Mouse (Mus musculus): ENCODE measurements around the gene Kcnh7. TPM values are rescaled to one million over a fixed set of nuclear protein-coding genes. Genes with fewer than 3 reads are reported as not detected.

Gene Kcnh7
- total RNA-seq, 2 experiments from 2014 or later: 34.1 to 36.8 TPM

DNA sequence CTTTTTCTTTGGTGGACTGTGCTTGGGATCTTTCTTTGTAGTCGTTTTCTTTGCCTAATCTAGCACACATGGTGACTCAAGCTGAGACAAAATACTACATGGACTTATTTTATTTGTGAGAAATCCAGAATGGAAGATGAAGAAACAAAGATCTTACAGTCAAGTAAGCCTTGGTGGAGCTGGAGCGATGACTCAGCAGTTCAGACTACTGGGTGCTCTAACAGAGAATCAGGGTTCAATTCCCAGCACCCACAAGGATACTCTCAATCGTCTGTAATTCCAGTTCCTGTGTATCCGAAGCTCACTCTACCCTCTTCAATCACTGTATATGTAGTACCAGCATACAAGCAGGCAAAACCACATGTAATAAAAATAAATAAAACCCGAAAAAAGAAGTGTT lies 513.8 kb downstream of the Kcnh7 start:
- DNase-seq (ENCODE audit: low spot score in 2 of 2): no peak
- TF ChIP-seq CTCF (conservative IDR thresholded peaks at IDR 0.05): no peak
- Histone ChIP-seq H3K4me3 (no peak overlapping the region), H3K27ac (no peak overlapping the region)

DNA sequence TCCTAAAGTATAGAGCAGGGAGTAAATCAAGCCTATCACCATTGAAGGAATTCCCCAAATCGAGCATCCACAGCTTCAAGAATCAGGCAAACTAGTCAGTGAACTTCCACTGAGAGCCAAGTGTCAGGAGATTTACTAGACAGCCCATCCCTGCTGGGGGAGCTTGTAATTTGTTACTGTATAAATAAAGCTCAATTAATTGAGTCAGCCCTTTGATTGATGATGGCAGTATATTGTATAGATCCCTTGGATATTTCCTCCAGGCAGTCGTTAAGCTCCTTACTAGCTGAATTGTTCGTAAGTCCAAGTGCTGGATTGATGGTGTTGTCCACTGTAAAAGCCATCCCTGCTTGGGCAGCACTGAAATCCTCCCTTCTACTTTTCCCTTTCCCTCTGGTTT lies 514.2 kb downstream of the Kcnh7 start:
- no peak overlapping the region for H3K4me3 ChIP-seq
- no peak overlapping the region for H3K27ac ChIP-seq
- DNase-seq (ENCODE audit: low spot score in 2 of 2): no peak
- no peak for TF ChIP-seq CTCF (conservative IDR thresholded peaks at IDR 0.05)

DNA sequence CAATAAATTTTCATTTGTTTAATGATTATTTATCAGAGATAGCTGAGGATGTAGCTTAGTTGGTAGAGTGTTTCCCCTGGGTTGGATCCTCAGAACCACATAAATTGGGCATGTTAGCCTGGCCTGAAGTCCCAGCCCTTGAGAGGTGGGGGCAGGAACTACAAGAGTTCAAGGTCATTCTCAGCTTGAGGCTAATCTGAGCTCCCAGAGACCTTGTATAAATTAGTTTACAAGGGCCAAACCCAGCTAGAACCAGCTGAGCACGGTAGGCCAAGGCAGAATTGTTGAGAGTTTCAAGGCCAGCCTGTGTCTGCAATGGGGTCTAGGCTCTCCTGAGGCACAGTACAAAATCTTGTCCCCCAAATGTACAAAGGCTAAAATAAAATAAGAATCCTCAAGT lies 518.6 kb downstream of the Kcnh7 start:
- no peak overlapping the region for H3K4me3 ChIP-seq
- DNase-seq (ENCODE audit: low spot score in 2 of 2): no peak
- H3K27ac ChIP-seq: no peak overlapping the region
- TF ChIP-seq CTCF (conservative IDR thresholded peaks at IDR 0.05): no peak

DNA sequence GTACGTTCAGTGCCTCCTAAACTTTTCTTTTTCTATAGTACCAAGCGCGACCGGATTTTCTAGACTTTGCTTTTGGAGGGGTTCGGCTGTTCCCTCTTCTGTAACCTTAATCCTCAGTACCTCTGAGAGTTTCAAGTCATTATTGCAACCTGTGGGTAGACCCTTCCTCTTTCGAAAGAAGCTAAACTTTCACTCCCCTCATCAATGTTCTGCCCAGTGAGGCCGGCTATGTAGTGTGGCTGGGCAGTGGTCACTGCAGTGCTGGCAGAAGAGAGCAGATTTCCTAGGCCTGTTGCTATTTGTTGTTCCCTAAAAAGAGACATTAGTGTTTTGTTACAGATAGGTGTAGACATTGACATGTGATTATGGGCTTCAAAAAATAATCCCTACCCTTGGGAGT lies 519.2 kb downstream of the Kcnh7 start:
- Histone ChIP-seq H3K4me3 (peak overlapping the region; percentile 66), H3K27ac (no peak overlapping the region)
- TF ChIP-seq CTCF (conservative IDR thresholded peaks at IDR 0.05): no peak
- DNase-seq (ENCODE audit: low spot score in 2 of 2): no peak

DNA sequence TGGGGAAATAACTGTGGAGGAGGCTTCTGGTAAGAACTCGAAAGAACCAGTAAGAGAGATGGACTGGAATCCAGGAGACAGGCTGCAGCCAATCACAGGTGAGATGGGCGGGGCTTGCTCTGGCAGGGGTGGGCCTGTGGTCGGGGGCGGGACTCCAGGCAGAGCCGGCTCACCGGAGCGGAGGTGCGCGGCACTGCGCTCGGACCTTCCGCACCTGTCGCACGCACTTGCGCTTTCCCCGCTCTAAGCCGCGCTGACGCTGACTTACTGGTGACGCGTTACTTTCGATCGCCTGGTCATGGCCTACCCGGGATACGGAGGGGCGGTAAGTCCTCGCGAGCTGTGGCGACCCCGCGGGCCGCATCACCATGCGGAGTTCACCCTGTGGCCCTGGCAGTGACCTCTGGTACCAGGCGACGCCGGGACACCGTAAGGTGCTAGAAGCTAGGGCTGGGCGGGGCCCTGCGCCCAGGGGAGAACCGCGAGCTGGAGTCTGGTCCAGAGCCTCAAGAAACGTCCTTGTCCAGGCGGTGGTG lies 519.9 kb downstream of the Kcnh7 start, which contains the start of gene Gca:
Gene Gca, plus strand, starts transcription at position 151 of the 536 bp plus-strand sequence.
- Histone ChIP-seq H3K4me3 (peak within 1 kb of the TSS; percentile 66), H3K27ac (peak within 1 kb of the TSS; percentile 78)
- TF ChIP-seq CTCF (conservative IDR thresholded peaks at IDR 0.05): no peak
- peak; percentile 77 to 82 for DNase-seq (ENCODE audit: low spot score in 2 of 2)

DNA sequence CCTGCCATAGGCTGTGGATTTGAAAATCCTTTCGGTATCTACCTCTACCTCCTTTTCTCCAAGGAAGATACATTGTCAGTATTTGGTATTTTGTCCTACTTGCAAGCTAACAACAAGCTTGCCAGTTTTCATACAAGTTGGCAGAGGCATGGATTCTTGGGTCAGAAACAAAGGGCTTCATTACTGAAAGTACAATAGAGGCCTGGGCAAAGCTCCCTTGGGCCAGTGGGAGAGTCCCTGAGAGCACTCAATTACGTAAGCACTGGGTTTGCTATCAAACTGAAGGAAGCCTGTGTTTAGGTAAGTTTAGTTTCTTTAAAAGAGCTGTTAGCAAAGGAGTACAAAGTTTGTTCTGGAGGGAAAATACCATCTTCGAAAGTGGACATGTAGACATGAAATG lies 521.5 kb downstream of the Kcnh7 start:
- TF ChIP-seq CTCF (conservative IDR thresholded peaks at IDR 0.05): no peak
- peak in 1 of 2 experiments; percentile 39 for DNase-seq (ENCODE audit: low spot score in 2 of 2)
- Histone ChIP-seq H3K4me3 (no peak overlapping the region), H3K27ac (peak overlapping the region; percentile 14; the same call in 1 of the 2 replicates)

DNA sequence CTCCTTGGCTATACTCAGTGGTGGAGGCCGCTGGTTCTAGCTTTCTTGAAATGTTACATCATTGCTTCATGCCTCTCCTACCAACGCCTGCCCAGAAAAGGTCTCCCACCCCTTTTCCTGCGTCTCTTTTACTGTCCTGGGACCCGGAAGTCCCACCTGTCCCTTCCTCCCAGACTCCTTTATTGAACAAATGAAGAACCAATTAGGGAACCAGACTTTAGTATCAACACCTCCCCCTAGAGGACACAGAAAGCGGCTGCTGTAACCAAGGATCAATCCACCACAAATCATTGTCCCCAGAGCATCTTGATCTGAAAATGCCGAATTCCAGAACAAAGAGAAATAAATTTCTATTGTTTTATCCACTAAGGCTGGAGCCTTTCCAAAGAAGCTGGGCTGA lies 523.5 kb downstream of the Kcnh7 start:
- peak; percentile 65 for TF ChIP-seq CTCF (conservative IDR thresholded peaks at IDR 0.05)
- DNase-seq (ENCODE audit: low spot score in 2 of 2): no peak
- Histone ChIP-seq H3K27ac (no peak overlapping the region), H3K4me3 (no peak overlapping the region)

DNA sequence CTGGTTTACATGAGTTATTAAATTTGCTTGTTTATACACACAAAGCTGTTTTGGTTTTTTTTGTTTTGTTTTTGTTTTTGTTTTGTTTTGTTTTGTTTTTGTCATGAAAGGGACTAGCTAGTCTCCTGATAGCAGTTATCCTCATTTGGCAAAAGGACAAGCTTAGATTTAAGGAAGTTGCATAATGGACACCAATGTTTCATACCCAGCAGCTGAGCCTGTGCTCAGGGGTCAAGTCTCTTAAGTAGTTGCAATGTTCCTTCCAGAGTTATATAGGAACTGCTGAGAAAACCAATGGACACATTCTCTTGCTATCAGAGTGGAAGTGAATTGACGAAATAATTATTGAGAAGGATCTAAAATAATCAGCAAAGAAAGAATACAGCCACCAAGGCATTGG lies 528.0 kb downstream of the Kcnh7 start:
- TF ChIP-seq CTCF (conservative IDR thresholded peaks at IDR 0.05): no peak
- no peak overlapping the region for H3K4me3 ChIP-seq
- no peak for DNase-seq (ENCODE audit: low spot score in 2 of 2)
- H3K27ac ChIP-seq: no peak overlapping the region

DNA sequence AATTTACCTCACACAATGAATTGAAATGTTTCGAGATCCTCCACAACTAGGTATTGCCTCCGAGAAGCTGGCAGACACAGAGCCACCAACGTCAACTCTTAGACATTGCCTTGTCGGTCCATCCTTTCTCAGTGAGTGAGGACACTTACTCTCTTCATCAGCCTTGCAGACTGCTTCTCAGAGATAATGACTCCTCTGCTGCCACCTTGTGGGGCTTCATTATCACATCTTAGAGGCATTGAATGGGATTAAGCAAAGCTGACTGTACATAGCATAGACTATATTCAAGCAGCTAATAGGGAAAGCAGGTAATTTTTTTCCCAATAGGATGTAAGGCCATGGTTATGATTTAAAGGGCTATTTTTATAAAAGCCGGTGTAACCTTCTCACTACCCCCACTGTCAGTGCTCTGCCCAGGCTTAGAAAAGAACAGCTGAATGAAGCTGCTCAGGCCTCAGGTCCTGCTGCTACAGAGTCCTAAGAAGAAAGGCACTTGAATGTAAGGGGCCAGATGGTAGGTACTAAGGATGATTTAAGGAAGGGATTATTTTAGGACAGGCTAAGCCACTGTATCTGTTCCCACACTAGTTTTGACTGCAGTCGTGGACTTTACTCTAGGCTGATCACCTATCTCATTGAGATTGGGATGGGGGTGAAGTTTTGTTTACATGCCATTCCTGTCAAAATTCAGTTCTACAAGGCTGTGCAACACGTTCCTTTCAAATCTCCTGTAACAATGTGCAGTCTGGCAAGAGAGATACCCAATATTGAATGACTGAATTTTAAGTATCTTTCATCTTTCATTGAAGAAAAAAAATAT lies 529.4 kb downstream of the Kcnh7 start:
- peak; percentile 85 for TF ChIP-seq CTCF (conservative IDR thresholded peaks at IDR 0.05)
- no peak overlapping the region for H3K4me3 ChIP-seq
- no peak overlapping the region for H3K27ac ChIP-seq
- peak; percentile 66 to 75 for DNase-seq (ENCODE audit: low spot score in 2 of 2)

DNA sequence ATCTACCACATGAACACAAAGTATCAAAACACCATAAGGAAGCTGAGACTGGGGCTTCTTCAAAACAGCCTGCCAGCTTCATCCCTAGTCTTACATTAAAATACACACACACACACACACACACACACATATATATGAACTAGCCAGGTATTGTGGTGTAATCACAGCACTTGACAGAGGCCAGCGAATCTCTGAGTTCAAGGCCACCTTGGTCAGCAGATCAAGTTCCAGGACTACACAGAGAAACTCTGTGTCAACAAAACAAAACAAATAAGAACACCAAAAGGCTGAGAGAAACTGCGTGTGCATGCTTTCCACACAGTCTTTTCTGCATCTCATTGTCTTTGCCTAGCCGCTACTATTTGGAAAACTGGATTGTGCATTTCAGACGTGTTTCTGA lies 531.6 kb downstream of the Kcnh7 start:
- no peak for DNase-seq (ENCODE audit: low spot score in 2 of 2)
- TF ChIP-seq CTCF (conservative IDR thresholded peaks at IDR 0.05): no peak
- H3K4me3 ChIP-seq: no peak overlapping the region
- no peak overlapping the region for H3K27ac ChIP-seq

DNA sequence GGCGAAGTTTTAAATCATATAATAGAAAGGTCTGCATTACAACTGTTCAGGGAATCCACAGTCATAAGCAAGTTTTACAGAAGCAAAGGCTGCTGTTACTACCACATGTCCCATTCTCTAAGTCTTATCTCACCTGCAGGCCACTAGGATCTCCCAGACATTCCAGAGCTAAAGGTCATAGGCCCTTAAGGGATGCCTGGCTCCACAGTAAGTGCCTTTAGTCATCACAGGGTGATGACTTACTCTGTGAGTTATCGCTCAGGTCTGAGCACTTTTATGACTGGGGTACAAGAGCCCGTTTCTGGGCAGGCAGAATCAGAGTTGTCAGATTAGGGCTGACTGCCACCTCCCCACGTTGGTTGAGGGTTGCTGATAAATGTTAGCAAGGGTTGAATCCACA lies 532.2 kb downstream of the Kcnh7 start:
- TF ChIP-seq CTCF (conservative IDR thresholded peaks at IDR 0.05): no peak
- DNase-seq (ENCODE audit: low spot score in 2 of 2): no peak
- H3K27ac ChIP-seq: no peak overlapping the region
- H3K4me3 ChIP-seq: no peak overlapping the region

DNA sequence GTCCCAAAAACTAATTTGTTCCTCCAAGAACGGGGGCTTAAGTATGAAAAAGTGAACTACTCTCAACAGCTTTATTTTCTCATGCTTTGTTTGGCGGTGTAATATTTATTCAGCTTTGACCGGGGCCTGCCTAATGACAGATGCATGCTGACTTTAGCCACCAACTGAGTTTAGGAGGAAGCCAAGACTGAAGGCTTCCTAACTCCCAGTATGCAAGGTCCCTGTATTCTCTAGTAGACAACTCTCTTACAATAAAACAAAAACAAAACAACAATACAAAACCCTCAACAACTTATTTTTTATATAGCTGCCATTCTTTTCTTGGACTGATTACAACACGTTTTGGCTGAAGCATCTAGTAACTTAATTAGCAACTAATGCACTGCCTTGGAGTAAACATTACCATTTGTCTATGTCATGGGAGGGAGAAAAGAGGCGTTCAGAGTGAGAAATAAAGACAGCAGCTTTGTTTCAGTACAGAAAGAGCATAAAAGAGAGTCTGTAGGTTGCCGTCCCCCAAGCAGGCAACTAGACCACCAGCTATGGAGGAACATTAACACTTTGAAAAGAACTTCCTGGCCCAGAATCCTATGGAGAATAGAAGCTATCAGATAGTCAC lies 537.3 kb downstream of the Kcnh7 start:
- H3K4me3 ChIP-seq: peak overlapping the region; percentile 69
- H3K27ac ChIP-seq: no peak overlapping the region; the same call in 1 of the 2 replicates
- DNase-seq (ENCODE audit: low spot score in 2 of 2): no peak
- no peak; the same call in 1 of the 2 replicates for TF ChIP-seq CTCF (conservative IDR thresholded peaks at IDR 0.05)

DNA sequence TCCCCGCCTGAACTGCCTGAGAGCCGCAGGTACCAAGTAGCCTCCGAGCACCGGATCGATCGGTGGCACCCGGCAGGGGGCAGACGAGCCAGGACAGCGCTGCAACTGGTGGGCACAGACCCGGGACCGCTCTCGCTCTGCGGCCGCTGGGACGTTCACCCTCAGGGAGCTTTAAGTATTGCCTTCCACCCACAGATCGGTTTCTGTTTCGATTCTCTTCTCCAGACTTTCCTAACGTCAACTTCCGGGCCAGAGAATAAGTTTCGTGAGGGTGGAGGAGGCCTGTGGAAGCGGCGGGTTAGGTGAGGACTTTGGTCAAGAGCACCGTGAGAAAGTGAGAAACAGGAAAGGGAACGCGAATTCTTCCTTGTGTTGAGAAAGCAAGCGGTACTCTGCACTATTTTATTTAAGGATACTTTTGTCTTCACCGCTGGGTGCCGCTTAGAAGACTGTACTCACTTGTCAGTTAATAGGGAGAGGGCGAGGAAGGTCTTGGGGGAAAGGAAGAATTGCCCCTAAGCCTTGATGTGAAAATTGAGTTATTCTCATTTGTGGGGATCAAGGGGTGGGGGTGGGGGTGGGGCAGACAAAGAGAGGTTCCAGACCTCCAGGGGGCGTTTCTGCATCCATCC lies 538.0 kb downstream of the Kcnh7 start, which contains the start of gene Ifih1:
Gene Ifih1, minus strand, starts transcription at position 242 of the 632 bp plus-strand sequence.
- peak; percentile 71 for TF ChIP-seq CTCF (conservative IDR thresholded peaks at IDR 0.05)
- peak within 1 kb of the TSS; percentile 74 for H3K27ac ChIP-seq
- no peak for DNase-seq (ENCODE audit: low spot score in 2 of 2)
- H3K4me3 ChIP-seq: peak within 1 kb of the TSS; percentile 69

Measured in layer of hippocampus, adult 2 months (tissue).